Mouse (Mus musculus) spleen, adult 18-20 months (tissue): Measurements from ENCODE around the gene Gm9040.
"Not testable (repeated sequence)": the region's sequence is repeated elsewhere in the genome, so short reads cannot be mapped to it uniquely, and the experiment has no call there.

Experiments used
- DNase-seq, 2 experiments: peaks; one replicate each; pipeline ENCODE4 v3.0.0; 2022; ENCODE audit warnings: mixed read lengths in 2 of 2

Gm9040 gene

DNA sequence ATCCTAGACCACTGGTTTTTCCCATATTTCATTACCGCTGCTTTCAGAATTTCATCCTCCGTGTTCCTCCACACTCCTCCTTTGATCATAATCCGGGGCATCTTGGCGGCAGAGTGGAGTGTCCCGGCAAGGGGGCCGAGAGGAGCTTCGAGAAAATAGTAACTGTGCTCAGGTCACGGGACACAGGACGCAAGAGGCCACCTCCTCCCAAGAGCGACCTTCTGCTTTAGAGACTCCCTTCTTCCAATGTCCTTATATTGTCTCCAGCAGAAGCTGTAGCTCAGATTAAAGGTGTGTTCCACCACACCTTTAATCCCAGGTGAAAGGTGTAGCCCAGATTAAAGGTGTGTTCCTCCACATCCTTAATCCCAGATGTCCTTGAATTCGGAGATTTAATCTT is at the start of gene Gm9040:
Gene Gm9040 (minus strand): TSS at position 101 of the 400 bp plus-strand sequence.
- not testable (repeated sequence) for DNase-seq

DNA sequence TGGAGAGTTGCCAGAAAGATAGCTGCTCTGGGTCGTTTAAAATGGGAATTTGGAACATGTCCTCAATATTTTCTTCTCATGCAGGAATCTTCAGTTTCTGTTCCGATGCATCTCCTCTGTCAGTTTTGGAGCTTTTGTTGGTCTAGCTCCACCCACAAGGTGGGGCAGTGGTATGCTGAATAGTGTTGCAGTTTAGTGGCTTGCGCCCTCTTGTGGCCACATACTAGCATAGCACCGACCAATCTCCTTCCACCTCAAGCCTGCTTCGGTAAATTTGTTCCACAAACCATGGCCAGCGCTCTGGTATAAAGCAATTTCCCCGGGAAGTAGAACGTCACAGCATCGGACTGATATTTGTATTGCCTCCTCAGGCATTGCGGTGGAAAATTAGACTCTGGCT is 43.7 kb upstream of the Gm9040 start:
- DNase-seq: peak; percentile 54 to 75

DNA sequence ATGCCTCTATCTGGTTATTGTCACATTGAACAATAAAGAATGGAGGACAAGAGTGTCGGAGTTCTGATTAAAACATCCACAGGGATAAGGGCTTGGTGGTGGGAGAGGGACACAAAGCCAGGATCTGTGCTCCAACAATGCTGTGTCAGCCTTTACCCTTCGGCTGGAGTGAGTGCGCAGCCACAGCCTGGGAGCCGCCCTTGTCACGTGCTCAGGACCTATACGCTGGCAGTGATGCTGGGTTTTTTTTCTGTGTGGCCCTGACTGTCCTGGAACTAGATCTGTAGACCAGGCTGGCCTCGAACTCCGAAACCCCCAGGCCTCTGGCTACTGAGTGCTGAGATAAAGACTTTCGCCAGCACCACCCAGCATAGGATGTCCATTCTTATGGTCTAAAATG is 42.7 kb upstream of the Gm9040 start:
- DNase-seq: no peak

DNA sequence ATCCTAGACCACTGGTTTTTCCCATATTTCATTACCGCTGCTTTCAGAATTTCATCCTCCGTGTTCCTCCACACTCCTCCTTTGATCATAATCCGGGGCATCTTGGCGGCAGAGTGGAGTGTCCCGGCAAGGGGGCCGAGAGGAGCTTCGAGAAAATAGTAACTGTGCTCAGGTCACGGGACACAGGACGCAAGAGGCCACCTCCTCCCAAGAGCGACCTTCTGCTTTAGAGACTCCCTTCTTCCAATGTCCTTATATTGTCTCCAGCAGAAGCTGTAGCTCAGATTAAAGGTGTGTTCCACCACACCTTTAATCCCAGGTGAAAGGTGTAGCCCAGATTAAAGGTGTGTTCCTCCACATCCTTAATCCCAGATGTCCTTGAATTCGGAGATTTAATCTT is 27.2 kb upstream of the Gm9040 start, which contains the start of gene Gm9049:
Gene Gm9049 (minus strand): TSS at position 101 of the 400 bp plus-strand sequence.
- DNase-seq: not testable (repeated sequence)

DNA sequence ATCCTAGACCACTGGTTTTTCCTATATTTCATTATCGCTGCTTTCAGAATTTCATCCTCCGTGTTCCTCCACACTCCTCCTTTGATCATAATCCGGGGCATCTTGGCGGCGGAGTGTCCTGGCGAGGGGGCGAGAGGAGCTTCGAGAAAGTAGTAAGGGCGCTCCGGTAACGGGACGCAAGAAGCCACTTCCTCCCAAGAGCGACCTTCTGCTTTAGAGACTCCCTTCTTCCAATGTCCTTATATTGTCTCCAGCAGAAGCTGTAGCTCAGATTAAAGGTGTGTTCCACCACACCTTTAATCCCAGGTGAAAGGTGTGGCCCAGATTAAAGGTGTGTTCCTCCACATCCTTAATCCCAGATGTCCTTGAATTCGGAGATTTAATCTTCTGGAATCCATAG is 21.8 kb upstream of the Gm9040 start, which contains the start of gene Gm9048:
Gene Gm9048 (minus strand): TSS at position 101 of the 400 bp plus-strand sequence.
- DNase-seq: not testable (repeated sequence)

DNA sequence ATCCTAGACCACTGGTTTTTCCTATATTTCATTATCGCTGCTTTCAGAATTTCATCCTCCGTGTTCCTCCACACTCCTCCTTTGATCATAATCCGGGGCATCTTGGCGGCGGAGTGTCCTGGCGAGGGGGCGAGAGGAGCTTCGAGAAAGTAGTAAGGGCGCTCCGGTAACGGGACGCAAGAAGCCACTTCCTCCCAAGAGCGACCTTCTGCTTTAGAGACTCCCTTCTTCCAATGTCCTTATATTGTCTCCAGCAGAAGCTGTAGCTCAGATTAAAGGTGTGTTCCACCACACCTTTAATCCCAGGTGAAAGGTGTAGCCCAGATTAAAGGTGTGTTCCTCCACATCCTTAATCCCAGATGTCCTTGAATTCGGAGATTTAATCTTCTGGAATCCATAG is 16.4 kb upstream of the Gm9040 start, which contains the start of gene Gm9046:
Gene Gm9046 (minus strand): TSS at position 101 of the 400 bp plus-strand sequence.
- not testable (repeated sequence) for DNase-seq

DNA sequence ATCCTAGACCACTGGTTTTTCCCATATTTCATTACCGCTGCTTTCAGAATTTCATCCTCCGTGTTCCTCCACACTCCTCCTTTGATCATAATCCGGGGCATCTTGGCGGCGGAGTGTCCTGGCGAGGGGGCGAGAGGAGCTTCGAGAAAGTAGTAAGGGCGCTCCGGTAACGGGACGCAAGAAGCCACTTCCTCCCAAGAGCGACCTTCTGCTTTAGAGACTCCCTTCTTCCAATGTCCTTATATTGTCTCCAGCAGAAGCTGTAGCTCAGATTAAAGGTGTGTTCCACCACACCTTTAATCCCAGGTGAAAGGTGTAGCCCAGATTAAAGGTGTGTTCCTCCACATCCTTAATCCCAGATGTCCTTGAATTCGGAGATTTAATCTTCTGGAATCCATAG is 11.0 kb upstream of the Gm9040 start, which contains the start of gene Gm9045:
Gene Gm9045 (minus strand): TSS at position 101 of the 400 bp plus-strand sequence.
- DNase-seq: not testable (repeated sequence)

DNA sequence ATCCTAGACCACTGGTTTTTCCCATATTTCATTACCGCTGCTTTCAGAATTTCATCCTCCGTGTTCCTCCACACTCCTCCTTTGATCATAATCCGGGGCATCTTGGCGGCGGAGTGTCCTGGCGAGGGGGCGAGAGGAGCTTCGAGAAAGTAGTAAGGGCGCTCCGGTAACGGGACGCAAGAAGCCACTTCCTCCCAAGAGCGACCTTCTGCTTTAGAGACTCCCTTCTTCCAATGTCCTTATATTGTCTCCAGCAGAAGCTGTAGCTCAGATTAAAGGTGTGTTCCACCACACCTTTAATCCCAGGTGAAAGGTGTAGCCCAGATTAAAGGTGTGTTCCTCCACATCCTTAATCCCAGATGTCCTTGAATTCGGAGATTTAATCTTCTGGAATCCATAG is 5.5 kb upstream of the Gm9040 start, which contains the start of gene Gm9044:
Gene Gm9044 (minus strand): TSS at position 101 of the 400 bp plus-strand sequence.
- not testable (repeated sequence) for DNase-seq

DNA sequence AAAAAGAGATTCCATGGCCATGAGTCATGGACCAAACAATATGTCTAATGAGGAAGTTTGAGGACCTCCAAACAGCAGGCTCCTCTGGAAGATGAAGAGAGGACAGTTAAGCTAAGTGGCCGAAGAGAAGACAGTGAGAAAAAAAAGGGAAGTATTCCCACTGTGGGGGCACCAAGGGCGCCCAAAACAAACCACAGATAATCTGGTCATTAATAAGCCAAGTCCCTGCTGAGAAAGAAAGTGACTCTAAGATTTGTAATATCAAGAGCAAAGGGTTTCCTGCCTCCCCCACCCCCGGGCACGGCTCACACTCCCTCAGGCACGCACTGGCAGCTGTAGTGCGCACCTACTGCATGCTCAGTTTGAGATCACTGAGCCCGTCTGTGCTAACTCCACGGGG is 7.7 kb downstream of the Gm9040 start:
- DNase-seq: no peak

DNA sequence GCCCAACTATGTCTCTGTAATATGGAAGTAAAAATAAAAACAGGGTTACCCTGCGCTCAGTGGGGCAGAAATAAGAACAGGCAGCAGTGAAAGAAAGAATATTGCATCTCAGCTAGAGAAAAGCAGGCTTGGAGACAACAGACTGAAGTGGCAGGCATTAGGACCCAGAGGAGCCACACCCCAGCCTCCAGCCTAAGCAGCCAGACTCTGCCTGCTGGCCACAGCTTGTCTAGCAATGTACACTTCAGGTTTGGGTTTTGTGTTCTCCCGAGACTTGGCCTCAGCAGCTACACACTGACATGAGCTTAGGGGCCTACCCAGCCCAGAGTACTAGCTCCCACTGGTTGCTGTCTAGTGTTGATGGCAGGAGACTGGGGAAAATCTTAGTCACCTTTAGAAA is 24.6 kb downstream of the Gm9040 start:
- not testable (repeated sequence) for DNase-seq

DNA sequence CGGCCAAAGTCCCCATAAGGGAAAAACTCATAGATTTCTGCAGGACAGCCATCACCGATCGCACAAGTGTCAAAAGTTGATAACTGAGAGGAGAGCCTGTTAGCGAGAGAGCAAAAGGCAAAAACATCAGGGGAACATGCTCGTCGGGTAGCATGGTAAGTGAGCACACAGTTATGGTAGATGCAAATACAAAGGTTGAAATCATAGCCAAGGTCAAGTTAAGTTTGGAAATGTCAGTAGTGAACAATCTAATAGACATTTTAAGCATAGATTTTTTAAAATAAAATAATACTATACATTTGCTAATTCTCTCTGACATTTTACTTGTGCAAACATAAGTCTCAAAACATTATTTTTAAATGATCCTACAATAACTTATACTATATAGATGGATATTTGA is 31.8 kb downstream of the Gm9040 start, which contains the start of gene Iltifb:
Gene Iltifb (minus strand): TSS at position 101 of the 400 bp plus-strand sequence.
- no peak for DNase-seq

DNA sequence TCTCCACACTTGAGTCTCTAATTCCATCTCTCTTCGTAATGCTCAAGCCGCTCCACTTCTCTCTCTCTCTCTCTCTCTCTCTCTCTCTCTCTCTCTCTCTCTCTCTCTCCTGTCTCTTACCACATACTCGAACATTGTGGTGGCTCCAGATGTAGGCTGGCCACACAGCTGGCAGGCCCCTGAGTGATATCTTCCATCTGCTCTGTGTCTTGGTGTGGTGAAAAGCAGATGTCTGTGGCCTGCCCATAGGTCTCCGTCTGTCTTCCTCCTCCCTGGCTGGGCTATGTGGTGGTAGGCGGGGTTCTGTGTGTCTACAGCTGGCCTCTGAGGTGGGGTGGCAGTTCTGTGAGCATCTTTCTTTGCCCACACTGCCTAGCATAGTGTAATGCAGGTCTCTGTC is 43.8 kb downstream of the Gm9040 start:
- DNase-seq: not testable (repeated sequence)

DNA sequence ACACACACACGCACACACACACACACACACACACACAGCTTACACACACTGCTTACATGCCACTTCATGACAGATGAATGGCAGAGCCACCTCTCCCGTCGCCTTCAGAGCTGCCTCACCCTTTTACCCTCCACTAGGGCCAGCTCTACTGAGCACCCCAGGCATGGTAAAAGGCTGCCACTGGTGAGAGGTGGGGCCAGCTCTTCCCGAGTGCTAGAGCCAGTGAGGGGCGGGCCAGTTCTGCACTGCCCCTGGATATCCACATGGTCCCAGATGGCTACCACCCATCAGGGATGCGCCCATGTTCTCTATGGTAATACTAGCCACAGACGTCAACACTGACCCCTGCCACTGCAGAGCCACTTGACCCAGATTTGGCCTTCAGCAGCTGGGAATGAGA is 44.2 kb downstream of the Gm9040 start:
- not testable (repeated sequence) for DNase-seq

DNA sequence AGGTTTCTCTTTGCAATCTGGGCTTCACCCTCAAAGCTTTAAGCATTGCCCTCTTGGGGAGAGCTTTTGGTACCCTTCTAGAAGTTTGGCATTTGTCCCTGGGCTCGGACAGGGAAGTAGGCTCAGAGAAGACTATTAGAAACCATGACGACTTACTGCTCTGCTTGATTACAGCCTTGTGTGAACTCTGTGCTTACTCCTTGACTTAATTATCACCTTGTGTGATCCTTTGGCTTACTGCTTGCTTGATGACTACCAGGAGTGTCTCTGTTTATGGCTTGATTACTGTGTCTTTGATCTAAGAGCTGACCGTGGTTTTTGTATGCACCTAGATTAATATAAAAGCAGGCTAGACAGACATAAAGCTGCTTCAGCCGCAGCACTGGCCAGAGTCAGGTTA is 48.7 kb downstream of the Gm9040 start:
- not testable (repeated sequence) for DNase-seq
